Mouse (Mus musculus) forebrain, embryonic 14.5 days (tissue): ENCODE measurements around the gene Hyal3. TPM values are rescaled to one million over a fixed set of nuclear protein-coding genes. Genes with fewer than 3 reads are reported as not detected.

Experiments used
- ATAC-seq: fragments of 200-750 bp; cut with Nextera tagmentation; 2 replicates; pipeline ENCODE4 v1.8.0; 2017; ENCODE audit warnings: mild to moderate bottlenecking, moderate library complexity
- DNase-seq: peaks from one replicate; pipeline ENCODE4 v3.0.0-alpha.2; 2015; ENCODE audit warnings: low spot score
- H3K27ac ChIP-seq: fragments of 300-500 bp; sonication (generic); 2 replicates; pipeline ENCODE4 v1.5.1; 2014; ENCODE audit warnings: low read depth, mild to moderate bottlenecking, control low read depth, low read length, moderate library complexity
- H3K27me3 ChIP-seq: fragments of 300-500 bp; sonication (generic); replicated peaks from 2 replicates; pipeline ENCODE4 v1.6.1; 2014; ENCODE audit warnings: low read length, control low read depth, mixed read lengths; ENCODE audit not compliant: control insufficient read depth, insufficient read depth
- H3K36me3 ChIP-seq: fragments of 300-500 bp; sonication (generic); 2 replicates; pipeline ENCODE4 v1.6.1; 2014; ENCODE audit warnings: low read length, control low read depth; ENCODE audit not compliant: control insufficient read depth, insufficient read depth
- H3K4me1 ChIP-seq: fragments of 300-500 bp; sonication (generic); 2 replicates; pipeline ENCODE4 v1.6.1; 2014; ENCODE audit warnings: antibody characterized with exemption, low read length, control low read depth; ENCODE audit not compliant: control insufficient read depth, insufficient read depth
- H3K4me2 ChIP-seq: fragments of 300-500 bp; sonication (generic); 2 replicates; pipeline ENCODE4 v1.6.1; 2014; ENCODE audit warnings: mild to moderate bottlenecking, control low read depth, low read length
- H3K4me3 ChIP-seq: fragments of 300-500 bp; sonication (generic); 2 replicates; pipeline ENCODE4 v1.5.1; 2014; ENCODE audit warnings: low read depth, low read length, control low read depth
- H3K9ac ChIP-seq: fragments of 300-500 bp; sonication (generic); 2 replicates; pipeline ENCODE4 v1.6.1; 2014; ENCODE audit warnings: mild to moderate bottlenecking, low read length, control low read depth, moderate library complexity
- H3K9me3 ChIP-seq: fragments of 300-500 bp; sonication (generic); replicated peaks from 2 replicates; pipeline ENCODE4 v1.6.1; 2016; ENCODE audit warnings: low read length, control low read depth, mixed read lengths; ENCODE audit not compliant: control insufficient read depth
- WGBS: fragments of 180-500 bp; shearing (Covaris S2); extraction: QIAGEN DNeasy Blood & Tissue Kit; methylation state at CpG from one replicate; pipeline ENCODE4 v1.1.7; 2014; 5-methylcytosine and 5-hydroxymethylcytosine counted together
- polyA plus RNA-seq: library from polyadenylated mRNA; unstranded; fragments of >200 nt; fragmentation: Nextera tagmentation; extraction: Ambion mirVana; gene quantifications from 2 replicates; pipeline ENCODE4 v1.2.1, GENCODE M21; 2014

Gene Hyal3
- polyA plus RNA-seq, 1 experiment from 2014 or later = 1.0 TPM

DNA sequence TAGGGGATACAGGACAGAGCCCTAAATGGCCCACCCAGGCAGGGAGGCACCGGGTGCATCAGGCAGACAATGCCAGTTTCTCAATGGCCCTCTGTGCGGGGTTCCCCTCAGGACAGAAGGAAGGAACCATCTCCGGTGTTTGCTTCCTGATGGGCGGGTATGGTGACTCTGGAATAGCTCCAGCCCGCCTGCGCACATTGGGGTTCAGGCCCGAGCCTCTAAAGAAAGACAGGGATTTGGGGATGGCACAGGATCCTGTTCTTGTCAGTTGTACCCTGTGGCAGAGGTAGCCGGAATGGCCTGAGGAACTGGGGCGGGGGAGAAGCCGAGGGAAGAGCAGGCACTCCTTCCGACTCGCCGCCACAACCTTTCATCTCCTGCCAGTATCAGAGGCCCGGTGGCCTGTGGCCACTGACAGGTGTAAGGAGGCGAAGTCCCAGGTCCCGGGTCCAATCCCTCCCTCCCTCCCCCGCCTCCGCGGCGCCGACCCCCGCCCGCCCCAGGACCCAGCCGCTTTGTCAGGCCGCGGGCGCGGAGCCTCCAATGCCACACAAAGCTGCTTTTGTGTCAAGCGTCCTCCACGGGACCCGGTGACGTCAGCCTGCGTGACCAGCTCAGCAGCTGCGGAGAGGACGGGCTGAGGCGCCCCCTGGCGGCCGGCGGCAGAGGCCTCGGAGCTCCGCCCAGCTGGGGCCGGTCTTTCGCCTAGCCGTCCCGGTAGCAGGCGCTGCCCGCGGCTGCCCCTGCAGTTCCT, 31.8 kb downstream of the Hyal3 start:
- peak overlapping the region; percentile 72 for H3K4me2 ChIP-seq
- no peaks in the 10 kb centered on the region for H3K27me3 ChIP-seq
- ATAC-seq (peak; percentile 96), DNase-seq (peak; percentile 98)
- H3K9ac ChIP-seq = peak overlapping the region; percentile 82
- peaks cover 17% of the 10 kb centered on the region for H3K4me1 ChIP-seq
- peak overlapping the region; percentile 34 for H3K4me3 ChIP-seq
- no peaks in the 10 kb centered on the region for H3K9me3 ChIP-seq
- WGBS = under 1% methylated on average over 44 of the region's 48 CpGs
- peaks cover 36% of the 10 kb centered on the region for H3K36me3 ChIP-seq
- peak overlapping the region; percentile 99 for H3K27ac ChIP-seq

GRCm38 (mm10) chr9:107612945-107613569, 32.4 kb downstream of the Hyal3 start:
- DNase-seq (peak; percentile 73), ATAC-seq (peak; percentile 24)
- Histone ChIP-seq H3K36me3 (peaks cover 42% of the 10 kb centered on the region), H3K9me3 (no peaks in the 10 kb centered on the region), H3K27ac (peak overlapping the region; percentile 99), H3K9ac (peak overlapping the region; percentile 82), H3K4me3 (peak overlapping the region; percentile 34), H3K27me3 (no peaks in the 10 kb centered on the region), H3K4me2 (peak overlapping the region; percentile 72), H3K4me1 (peaks cover 17% of the 10 kb centered on the region)
- 10% methylated on average over 12 of the region's 12 CpGs for WGBS

GRCm38 (mm10) chr9:107615035-107615434, 34.4 kb downstream of the Hyal3 start:
- no peak overlapping the region for H3K27ac ChIP-seq
- no peak overlapping the region for H3K4me2 ChIP-seq
- H3K4me1 ChIP-seq = peaks cover 18% of the 10 kb centered on the region
- H3K27me3 ChIP-seq = no peaks in the 10 kb centered on the region
- H3K4me3 ChIP-seq = no peak overlapping the region
- WGBS = 90% methylated on average over 4 of the region's 4 CpGs
- peaks cover 62% of the 10 kb centered on the region for H3K36me3 ChIP-seq
- DNase-seq (no peak), ATAC-seq (no peak)
- no peaks in the 10 kb centered on the region for H3K9me3 ChIP-seq
- no peak overlapping the region for H3K9ac ChIP-seq

DNA sequence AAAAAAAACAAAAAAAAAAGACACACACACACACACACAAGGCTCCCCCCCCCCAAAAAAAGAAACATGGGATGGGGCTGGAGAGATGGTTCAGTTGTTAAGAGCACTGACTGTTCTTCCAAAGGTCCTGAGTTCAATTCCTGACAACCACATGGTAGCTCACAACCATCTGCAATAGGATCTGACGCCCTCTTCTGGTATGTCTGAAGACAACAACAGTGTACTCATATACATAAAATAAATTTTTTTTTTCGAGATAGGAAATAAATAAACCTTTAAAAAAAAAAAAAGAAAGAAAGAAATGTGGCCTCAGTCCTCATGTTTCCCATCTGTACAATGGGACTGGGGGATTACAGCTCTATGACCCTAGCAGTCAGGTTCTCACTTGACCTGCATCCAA, 36.8 kb downstream of the Hyal3 start:
- no peak overlapping the region for H3K4me2 ChIP-seq
- ATAC-seq (no peak), DNase-seq (no peak)
- no peaks in the 10 kb centered on the region for H3K9me3 ChIP-seq
- H3K9ac ChIP-seq = no peak overlapping the region
- peaks cover 73% of the 10 kb centered on the region for H3K36me3 ChIP-seq
- no peak overlapping the region for H3K4me3 ChIP-seq
- H3K27ac ChIP-seq = no peak overlapping the region
- peaks cover 6% of the 10 kb centered on the region for H3K4me1 ChIP-seq
- WGBS = 91% methylated on average over 2 of the region's 2 CpGs
- no peaks in the 10 kb centered on the region for H3K27me3 ChIP-seq

DNA sequence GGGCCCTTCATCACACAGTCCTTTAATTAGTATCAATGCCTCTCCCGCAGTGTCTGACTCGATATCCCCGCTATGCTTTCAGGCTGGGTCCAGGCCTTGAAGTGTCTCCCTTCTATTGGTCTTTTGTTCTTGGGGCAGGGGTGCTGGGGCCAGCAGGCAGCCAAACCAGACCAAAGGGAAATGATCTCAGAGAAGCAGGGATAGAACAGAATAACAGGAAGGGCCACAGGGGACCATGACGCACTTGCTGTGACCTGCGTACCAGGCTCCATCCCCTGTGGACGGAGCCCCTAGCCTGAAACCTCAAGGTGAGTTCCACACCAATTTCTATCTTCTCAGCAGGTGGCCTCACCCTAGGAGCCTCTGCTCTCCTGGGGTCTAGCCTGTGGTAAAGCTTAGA, 37.5 kb downstream of the Hyal3 start:
- H3K4me1 ChIP-seq = peaks cover 5% of the 10 kb centered on the region
- no peak overlapping the region for H3K4me3 ChIP-seq
- no peaks in the 10 kb centered on the region for H3K9me3 ChIP-seq
- DNase-seq (no peak), ATAC-seq (no peak)
- H3K9ac ChIP-seq = no peak overlapping the region
- H3K27me3 ChIP-seq = no peaks in the 10 kb centered on the region
- no peak overlapping the region for H3K4me2 ChIP-seq
- 0 out of 2 replicates have a peak overlapping the region, but pooled peaks have one; percentile 27 for H3K27ac ChIP-seq
- H3K36me3 ChIP-seq = peaks cover 76% of the 10 kb centered on the region
- WGBS = 82% methylated on average over 6 of the region's 6 CpGs

DNA sequence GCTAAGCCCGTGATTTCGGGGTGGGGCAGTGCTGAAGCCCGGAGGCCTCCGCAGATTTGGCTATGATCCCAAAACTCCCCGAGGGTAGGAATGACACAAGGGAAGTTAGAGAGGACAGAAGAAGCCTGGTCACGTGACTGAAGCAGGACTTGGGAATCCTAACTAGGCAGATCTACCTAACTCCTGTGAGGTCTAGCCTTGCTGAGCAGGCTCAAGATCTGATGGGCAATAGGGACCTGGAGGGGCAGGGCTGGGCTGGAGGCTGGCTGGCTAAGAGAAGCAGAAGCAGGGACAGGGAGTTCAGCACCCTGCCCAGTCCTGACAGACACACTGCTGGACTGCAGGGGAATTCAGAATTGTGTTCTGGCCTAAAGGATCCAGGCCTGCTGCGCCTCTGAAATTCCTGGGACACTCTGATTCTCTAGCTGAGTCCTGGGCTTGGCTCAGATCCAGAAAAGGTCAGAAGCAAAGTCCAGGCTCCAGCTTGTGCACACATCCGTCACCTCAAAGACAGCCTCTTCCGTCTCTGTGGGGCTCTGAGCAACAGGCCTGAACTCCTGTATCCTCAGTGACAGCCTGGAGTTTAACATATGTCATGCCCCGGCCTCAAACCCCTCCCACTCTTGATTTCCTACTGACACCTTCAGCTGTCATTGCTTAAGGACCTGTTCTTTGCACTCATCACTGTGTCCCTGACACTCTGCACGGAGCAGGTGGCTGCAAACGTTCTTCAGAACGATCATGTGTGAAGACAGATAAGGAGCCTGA, 38.3 kb downstream of the Hyal3 start:
- H3K4me1 ChIP-seq = peaks cover 4% of the 10 kb centered on the region
- 45% methylated on average over 13 of the region's 13 CpGs for WGBS
- H3K4me3 ChIP-seq = no peak overlapping the region
- H3K27ac ChIP-seq = 0 out of 2 replicates have a peak overlapping the region, but pooled peaks have one; percentile 27
- H3K9me3 ChIP-seq = no peaks in the 10 kb centered on the region
- H3K9ac ChIP-seq = no peak overlapping the region
- H3K27me3 ChIP-seq = no peaks in the 10 kb centered on the region
- ATAC-seq (no peak), DNase-seq (peak; percentile 50)
- no peak overlapping the region for H3K4me2 ChIP-seq
- H3K36me3 ChIP-seq = peaks cover 80% of the 10 kb centered on the region

- Histone ChIP-seq H3K4me2 (no peak overlapping the region), H3K27me3 (no peaks in the 10 kb centered on the region), H3K9ac (no peak overlapping the region), H3K9me3 (no peaks in the 10 kb centered on the region), H3K27ac (0 out of 2 replicates have a peak overlapping the region, but pooled peaks have one; percentile 27), H3K36me3 (peaks cover 79% of the 10 kb centered on the region), H3K4me3 (no peak overlapping the region), H3K4me1 (peaks cover 4% of the 10 kb centered on the region)
- no peak for DNase-seq
- 78% methylated on average over 13 of the region's 13 CpGs for WGBS
- ATAC-seq = no peak
Observed at GRCm38 (mm10) chr9:107619546-107619879, 38.9 kb downstream of the Hyal3 start.

DNA sequence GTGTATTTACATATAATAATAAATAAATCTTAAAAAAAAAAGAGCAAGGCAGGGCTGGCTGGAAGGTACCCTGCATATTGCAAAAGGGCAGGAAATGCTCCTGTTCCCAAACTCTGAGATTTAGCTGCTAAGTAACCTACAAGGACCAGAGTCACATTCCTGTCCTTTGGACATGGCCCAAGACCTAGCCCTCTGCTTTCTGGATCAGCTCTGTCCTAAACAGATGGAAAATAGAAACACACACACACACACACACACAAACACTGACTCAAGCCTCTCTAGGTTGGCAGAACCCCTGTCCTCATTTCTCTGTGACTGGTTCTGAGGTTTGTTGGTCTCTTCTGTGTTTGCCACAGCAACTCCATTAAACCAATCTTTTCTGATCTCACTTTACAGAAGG, 40.3 kb downstream of the Hyal3 start:
- H3K36me3 ChIP-seq = peaks cover 72% of the 10 kb centered on the region
- no peak overlapping the region for H3K27ac ChIP-seq
- no peak overlapping the region for H3K4me2 ChIP-seq
- no peak for DNase-seq
- H3K27me3 ChIP-seq = no peaks in the 10 kb centered on the region
- peaks cover 4% of the 10 kb centered on the region for H3K4me1 ChIP-seq
- ATAC-seq = no peak
- no peaks in the 10 kb centered on the region for H3K9me3 ChIP-seq
- H3K4me3 ChIP-seq = no peak overlapping the region
- H3K9ac ChIP-seq = no peak overlapping the region
